Mouse (Mus musculus): ENCODE measurements around the gene Fcrl5.

- TF ChIP-seq CTCF (IDR thresholded peaks at IDR 0.05; ENCODE audit: extremely low read depth, insufficient read depth, low read length) (peak; percentile 93), POLR2A (IDR thresholded peaks at IDR 0.05; ENCODE audit: extremely low read depth, insufficient read depth, low read length) (no peak)
Measured at GRCm38 (mm10) chr3:87499072-87499471, 63.5 kb downstream of the Fcrl5 start.

All from cortical plate, adult 2 months (tissue).